Mouse (Mus musculus) spleen, postnatal 14 days (tissue): ENCODE measurements around the gene Pygo2.

Experiments used
- DNase-seq, 2 experiments: peaks; one replicate each; pipeline ENCODE4 v3.0.0; 2021 to 2022; ENCODE audit warnings: low spot score in 2 of 2

Gene Pygo2

DNA sequence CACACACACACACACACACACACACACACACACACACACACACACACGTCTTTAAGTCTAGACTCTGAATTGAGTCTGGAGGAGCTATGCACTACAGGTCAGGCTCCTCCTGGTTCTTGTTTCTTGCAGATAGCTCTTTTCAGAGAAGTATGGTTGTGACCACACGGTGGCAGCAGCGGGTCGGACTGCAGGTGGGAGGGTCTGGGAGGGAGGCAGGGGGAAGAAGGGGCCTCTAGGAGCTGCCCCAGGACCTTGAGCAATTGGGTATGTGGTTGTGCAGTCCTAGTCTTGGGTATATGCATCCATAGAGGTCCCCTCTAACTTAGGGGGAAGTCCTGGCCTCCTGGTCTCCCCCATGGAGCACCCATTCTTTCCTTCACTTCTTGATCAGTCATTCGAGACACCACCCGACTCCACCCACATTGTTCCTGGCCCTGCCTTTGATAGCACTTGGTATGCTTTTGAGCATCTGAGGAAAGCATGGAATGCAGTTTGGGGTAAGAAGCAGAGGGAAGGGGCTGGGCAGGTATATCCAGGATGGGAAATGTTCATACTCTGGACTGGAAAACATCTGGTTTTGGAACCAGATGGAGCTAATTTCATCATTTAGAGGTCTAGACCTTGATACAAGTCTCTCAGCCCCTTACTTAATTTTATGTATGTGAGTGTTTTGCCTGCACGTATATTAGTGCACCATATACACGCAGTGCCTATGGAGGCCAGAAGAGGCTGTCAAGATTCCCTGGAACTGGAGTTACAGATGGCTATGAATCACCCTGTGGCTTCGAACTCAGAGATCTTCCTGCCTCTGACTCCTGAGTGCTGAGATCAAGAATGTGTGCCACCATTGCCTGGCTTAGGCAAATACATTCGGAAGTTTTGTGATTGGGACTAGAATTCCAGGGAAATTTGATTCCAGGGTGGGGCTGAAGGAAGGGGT, 27.0 kb downstream of the Pygo2 start:
- peak; percentile 64 to 77 for DNase-seq

DNA sequence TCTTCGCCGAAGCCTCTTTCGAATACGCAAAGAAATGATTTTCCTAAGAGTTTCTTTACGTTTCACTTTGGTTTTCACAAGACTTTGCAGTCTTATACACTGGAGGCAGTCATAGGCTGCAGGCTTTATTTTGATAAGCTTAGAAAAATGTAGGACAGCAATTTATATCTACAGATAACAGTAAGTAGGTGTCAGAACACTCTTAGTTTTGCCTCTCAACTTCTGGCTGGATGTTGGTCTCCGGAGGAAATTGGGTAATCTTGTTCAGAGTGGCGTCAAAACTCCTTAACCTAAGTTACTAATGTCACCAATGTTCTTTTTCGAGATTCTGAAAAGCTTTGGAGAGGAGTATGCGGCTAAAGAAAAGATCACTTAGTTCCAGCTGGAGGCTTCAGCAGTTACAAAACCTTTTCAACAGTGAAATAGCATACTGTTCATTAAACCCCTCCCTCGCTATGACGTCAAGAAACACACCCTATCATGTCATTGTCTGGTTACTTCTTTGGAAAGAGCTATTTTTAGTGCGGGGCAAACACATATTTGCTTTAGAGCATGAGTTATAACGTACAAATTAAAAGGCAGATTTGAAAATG, 28.5 kb downstream of the Pygo2 start:
- DNase-seq, result peak in 1 of 2 experiments; percentile 19

GRCm38 (mm10) chr3:89458965-89459807, 29.2 kb downstream of the Pygo2 start:
- DNase-seq, result peak; percentile 90 to 94

DNA sequence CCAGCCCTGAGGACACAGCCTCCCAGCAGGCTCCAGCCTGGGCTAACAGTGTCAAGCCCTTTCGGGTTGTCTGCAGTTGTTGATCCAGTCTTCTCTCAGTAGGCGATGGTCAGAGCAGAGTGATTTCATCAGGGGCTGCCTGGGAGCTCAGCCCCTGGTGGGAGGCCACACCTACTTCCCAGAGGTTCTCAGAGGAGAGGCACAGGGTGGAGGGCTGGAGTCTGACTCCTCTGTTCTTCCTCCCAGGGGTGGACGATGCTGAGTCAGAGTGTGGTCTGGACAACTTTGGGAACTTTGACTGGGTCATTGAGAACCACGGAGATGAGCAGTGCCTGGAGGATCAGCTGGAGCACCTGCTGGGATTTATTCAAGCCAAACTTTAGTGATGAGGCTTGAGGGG, 38.3 kb downstream of the Pygo2 start:
- no peak for DNase-seq

DNA sequence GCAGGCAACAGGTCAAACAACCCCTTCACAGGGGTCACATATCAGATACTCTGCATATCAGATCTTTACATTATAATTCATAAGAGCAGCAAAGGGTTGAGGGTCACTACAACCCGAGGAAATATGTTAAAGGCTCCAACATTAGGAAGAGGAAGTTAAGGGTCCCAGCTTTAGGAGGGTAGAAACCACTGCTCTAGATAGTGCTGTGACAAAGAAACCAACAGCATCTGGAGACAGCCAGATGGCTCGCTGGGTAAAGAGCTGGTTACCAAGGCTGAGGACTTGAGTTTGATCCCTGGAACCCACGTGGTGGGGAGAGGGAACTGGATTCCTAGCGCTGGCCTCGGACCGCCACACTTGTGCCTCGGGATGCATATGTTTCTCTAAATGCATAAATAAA, 42.3 kb downstream of the Pygo2 start:
- DNase-seq, result no peak

DNA sequence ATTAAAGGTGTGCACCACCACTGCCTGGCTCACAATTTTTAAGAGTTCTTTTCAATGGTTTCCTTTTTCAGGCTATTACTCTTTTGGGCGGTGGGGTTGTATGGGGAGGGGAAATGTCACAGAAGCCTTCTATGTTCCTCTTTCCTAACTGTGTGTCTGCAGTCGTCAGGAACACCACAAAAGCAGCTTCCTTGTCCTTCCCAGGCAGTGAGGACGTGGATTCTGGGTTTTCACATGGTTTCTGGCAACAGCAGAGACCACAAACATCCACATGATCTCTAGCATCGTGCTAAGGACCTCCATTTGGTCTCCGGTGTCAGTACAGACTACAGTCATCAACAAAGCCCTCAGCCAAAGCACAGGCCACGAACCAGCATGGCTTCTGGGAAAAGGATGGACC, 43.8 kb downstream of the Pygo2 start:
- no peak for DNase-seq

DNA sequence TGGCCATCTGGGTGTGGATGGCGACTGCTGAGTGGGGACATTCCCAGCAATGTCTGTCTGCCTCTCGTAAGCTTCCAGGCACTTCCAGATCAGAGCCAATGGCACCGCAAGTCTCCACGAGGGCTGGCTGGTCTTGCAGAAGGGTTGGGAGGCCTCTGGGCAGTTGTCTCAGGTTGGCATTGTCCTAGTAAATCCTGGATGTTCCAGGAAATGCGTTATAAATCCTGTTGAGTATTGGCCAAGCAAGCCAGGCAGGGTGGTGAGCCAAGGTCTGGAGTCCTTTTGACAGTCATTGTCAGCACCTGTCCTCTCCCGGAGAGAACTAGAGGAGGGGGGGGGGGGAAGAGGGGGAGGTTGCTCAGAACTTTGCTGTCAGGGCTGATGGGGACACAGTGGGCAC, 49.0 kb downstream of the Pygo2 start:
- DNase-seq, result no peak

DNA sequence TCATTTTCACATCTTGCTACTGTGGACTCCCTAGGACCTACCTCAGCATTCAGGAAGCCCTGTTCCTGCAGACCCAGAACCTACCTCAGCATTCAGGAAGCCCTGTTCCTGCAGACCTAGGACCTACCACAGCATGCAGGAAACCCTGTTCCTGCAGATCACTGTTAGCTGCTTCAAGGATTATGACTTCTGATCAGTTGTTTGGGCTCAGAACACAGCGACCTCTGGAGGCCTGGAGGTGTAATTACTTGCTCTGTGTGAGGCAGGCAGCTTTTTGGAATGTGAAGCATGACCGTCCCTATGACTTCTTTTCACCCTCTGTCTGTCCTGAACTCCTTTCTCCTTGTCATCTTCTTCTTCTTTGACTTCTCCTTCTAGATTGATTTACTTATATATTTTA, 51.5 kb downstream of the Pygo2 start:
- peak in 1 of 2 experiments; percentile 31 for DNase-seq

- DNase-seq, result no peak
Observed at GRCm38 (mm10) chr3:89482249-89482648, 52.2 kb downstream of the Pygo2 start.
